Mouse (Mus musculus) erythroblast, embryonic 14.5 days (primary cell): Measurements from ENCODE around the gene 4930435E12Rik.

Experiments
- GATA1 ChIP-seq: IDR thresholded peaks from 2 replicates; pipeline ENCODE4 v1.6.1; 2012; ENCODE audit warnings: low read length, inconsistent platforms, mixed read lengths
- TAL1 ChIP-seq: IDR thresholded peaks from 3 replicates; pipeline ENCODE4 v1.6.1; 2012; ENCODE audit warnings: low read length, inconsistent platforms, mixed read lengths

GRCm38 (mm10) chr16:38768386-38768785 is 60.2 kb downstream of the 4930435E12Rik start:
- TF ChIP-seq GATA1 (no peak), TAL1 (no peak)
